Mouse (Mus musculus) ES-CJ7 (cell line): Measurements from ENCODE around the gene Otud7b.

Source experiments
- DNase-seq: peaks from one replicate; pipeline ENCODE4 v3.0.0; 2011; ENCODE audit warnings: low read depth, low spot score

The Otud7b gene

DNA sequence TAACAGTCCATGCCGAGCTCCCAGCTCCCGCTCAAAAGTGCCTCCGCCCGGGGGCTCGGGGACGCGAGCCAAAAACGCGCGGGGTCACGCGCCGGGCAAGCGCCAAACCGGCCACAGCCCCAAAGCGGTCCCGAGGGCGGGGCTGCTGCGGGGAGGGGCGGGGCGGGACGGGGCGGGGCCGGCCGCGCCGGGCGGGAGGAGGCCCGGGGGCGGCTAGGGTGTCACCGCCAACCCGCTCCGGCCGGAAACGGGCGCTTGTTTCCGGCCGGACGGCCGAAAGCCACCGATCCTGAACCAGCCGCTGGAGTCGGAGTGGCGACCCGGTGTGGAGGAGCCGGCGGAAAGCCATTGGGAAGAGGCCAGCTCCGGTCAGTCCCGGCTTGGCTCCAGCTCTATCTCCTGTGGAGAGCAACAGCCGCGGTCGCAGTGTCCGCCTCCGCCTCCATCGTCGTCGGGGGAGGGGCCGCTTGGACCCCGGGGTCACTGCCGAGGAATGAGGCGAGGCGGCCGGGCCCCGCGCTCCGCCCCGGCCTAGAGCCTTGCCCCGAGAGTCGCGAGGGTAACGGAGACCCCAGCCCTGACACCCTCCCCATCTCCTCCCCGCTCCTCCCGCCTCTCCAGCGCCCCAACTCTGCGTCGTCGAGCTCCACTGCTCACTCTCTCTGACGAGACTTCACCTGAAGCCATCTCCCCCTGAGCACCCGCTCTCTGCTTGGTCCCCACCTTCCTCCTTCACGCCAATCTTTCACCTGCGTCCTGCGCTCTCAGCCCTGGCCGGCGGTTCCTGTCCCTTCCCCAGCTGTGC lies at the start of gene Otud7b:
Otud7b (plus strand) TSS at position 267 of the 805 bp plus-strand sequence.
- DNase-seq, result peak; percentile 68

DNA sequence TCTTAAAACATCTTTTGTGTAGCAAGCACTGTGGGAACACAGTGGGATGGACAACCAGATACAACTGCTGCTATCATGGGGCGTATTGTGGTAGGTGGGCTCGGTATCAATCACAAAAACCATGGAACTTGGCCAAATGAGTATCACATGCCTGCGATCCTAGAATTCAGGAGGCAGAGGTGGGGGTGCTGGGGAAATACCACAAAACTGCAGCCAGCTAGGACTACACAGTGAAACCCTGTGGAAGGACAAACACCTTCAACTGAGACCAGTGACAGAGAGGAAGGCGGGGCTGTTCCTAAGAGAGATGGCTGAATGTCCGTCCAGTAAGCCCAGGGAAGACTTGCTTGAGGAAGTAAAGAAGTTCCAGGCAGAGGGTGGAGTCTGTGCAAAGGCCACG lies 49.0 kb upstream of the Otud7b start:
- no peak for DNase-seq

DNA sequence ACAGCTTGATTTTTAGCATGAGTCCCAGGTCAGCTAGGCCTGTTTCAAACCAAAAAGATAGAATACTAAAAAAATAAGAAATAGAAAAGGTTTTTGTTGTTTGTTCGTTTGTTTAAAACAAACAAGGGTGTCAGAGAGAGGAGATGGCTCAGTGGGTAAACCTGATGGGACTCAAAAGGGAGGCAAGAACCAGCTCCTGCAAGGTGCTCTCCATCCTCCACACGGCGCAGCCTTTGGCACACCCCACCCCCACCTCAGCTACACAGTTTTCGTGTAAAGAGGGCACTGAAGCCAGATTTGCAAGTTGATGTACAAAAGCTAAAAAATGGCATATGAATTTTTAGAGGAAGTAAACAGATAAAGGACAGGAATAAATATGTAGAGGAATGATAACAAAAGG lies 48.3 kb upstream of the Otud7b start:
- DNase-seq, result no peak

DNA sequence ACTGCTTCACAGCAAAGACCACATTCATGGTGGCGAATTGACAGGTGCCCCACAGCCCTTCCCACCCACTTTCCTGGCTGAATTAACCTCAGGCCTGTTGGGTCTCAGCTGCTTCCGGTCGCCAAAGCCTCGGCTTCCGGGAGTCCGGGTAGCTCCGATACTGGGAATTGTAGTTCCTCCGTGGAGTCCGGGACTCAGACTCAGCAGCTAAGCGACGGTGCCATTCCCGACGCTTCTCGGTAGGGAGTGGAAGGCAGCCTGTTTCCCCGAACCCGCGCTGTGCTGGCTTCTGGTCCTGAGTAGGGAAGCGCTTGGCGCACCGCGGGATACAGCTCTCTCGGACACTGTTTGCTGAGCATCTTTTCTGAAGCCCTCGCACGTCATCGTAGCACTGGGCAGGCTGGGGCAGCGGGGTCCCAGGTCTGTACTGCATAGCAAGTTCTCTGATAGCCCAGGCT lies 46.6 kb upstream of the Otud7b start:
- DNase-seq, result peak; percentile 94

DNA sequence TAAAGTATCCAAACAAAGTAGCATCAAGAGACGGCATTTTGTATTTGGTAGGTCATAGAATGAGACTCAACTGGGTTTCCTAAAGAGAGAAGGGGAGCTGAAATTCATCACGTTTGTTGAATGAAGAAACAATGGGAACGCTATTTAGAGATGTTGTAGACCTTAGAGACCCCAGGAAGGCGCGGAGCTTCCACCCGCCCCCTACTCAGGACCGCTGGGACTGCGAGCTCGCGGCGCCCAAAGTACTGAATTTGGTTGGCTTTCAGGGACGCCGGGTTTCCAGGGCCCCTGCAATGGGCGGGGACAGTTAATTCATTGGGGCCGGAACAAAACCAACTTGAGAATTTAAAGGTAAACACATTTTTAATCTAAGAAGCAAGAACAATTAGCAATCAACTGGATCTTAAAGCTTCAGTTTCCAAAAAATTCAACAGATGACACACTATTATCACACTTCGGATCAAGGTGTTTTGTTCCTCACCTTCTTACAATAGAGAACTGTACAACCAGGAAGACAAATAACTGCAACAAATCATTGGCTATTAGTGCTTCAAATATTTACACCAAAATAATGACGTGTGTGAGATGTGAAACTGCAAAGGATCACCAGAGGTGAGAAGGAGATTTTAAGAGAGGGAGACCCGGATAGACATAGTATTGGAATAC lies 46.0 kb upstream of the Otud7b start, which contains the start of gene Vps45:
Vps45 (minus strand) TSS at position 236 of the 666 bp plus-strand sequence.
- peak; percentile 63 for DNase-seq

DNA sequence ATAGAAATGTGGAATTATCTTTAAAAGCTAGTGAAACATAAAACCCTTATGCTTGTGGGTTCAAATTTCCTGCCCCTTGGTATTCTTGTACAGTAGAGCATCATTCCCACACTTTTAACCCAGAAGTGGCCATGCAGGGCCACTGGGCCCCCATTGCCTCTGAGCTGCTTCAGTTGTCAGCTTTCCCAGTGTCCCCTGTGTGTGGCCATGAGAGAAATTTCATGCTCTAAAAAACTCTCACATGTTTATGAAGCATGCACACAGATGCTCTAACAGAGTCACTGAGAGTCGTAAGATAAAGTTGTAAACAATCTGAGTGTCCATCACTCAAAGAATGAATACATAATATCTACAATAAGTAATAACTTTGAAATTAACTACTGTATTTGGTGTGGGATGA lies 44.2 kb upstream of the Otud7b start:
- no peak for DNase-seq

DNA sequence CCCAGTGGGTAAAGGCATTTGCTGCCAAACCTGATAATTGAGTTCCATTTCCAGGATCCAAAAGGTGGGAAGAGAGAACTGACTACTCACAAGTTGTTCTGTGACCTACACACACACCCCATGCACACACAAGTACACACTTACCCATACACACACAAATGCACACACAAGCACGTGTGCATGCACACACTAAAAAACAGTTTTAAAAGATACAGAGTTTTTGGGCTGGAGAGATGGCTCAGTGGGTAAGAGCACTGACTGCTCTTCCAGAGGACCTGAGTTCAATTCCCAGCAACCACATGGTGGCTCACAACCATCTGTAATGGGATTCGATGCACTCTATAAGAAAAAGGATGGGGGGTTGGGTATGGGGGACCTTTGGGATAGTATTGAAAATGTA lies 41.0 kb upstream of the Otud7b start:
- no peak for DNase-seq

DNA sequence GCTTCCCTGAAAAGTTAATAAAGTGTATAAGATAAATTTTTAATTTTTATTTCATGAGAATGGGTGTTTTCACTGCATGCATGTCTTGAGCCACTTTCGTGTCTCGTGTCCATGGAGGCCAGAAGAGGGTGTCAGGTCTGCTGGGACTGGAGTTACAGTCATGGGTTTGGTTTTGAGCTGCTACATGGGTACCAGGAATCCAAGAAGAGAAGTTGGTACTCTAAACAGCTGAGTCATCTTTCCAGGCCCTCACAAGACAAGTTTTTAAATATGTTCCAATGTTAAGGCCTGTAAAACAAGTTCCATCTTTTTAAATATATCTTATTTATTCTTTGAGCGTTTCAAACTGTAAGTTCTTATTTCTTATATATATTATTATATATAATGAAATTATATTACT lies 40.1 kb upstream of the Otud7b start:
- no peak for DNase-seq

DNA sequence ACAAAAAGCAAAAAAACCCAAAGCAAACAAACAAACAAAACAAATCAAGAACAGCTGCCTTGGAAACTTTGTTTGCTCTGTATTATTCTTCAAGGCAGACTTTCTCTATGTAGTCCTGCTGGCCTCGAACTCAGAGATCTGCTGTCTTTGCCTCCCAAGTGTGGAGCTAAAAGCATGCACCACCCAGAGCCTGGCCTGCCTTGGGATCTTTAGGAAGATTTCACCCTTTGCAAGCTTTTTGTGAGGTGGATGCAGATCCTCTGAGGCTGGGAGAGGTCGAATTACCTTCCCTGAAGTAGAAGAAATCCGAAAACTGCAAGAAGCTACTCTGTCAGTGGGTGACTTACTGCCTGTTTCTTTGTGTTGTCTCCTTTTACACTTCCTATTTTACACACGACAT lies 39.2 kb upstream of the Otud7b start:
- peak; percentile 45 for DNase-seq

DNA sequence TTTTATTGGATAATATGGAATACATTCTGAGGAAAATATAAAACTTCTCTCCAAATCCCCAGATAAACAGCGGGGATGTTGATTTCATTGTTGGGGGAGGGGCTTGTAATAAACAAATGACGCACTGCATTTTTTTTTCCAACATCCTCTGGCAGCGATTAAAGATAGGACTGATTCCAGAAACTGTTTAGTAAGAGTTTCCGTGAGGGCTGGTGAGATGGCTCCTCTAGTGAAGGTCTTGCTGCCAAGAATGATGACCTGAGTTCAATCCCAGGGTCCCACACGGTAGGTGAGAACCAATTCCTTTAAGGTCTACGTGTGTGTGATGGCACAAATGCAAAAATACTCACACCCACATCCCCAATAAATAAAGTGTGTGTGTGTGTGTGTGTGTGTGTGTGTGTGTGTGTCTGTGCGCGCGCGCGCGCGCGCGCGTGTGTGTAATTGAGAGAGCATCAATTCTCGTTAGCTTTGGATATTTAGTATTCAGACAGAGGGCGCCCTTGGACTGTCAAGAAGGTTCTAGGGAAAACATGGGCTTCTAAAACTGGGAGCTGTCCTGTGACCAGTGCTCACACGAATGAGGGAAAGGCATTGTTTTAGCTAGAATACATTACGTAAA lies 38.5 kb upstream of the Otud7b start:
- peak; percentile 85 for DNase-seq

DNA sequence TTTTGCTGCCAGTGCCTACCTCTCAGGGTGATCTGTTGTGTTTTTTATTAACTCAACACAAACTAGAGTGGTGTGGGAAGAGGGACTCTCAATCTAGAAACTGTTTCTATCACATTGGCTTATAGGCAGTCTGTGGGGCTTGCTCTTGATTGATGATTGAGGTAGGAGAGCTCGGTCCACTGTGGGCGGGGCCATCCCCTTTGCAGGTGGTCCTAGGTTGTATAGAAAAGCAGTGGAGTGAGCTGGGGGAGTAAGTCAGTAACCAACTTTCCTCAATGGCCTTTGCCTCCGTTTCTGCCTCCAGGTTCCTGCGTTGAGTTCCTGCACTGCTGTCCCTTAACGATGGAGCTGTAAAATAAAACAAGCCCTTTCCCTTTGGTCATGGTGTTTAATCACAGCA lies 37.6 kb upstream of the Otud7b start:
- no peak for DNase-seq

DNA sequence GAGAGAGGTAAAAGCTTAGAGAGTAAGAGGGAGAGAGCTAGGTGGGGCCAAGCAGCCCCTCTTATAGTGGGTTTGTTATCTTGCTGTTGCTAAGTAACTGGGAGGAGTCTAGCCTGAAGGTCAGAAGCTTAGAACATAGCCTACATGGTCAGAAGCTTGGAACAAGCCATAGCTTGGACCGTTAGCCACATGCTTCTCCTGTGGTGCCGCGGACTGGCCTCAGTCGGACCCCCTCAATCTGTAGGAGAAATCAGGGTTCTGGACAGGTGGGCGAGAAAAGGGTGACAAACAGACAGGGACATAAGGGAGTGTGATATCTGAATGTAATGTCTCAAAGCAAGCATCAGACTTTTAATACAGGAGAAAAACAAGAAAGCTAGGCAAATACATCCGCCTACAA lies 35.3 kb upstream of the Otud7b start:
- DNase-seq, result no peak

DNA sequence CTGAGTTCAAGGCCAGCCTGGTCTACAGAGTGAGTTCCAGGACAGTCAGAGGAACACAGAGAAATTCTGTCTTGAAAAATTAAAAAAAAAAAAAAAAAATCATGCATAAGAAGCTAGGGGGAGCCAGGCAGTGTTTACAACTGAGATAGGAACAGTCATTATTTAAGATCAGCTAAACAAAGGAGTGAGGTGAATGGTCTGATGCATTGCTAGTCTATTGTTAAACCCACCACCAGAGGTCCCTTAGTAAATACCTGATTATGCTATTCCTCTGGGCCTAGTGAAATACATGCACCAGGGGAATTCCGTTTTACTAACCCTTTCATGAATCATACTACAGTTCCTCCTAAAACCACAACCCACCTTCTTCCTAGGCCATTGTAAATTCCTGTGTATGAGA lies 34.8 kb upstream of the Otud7b start:
- no peak for DNase-seq

DNA sequence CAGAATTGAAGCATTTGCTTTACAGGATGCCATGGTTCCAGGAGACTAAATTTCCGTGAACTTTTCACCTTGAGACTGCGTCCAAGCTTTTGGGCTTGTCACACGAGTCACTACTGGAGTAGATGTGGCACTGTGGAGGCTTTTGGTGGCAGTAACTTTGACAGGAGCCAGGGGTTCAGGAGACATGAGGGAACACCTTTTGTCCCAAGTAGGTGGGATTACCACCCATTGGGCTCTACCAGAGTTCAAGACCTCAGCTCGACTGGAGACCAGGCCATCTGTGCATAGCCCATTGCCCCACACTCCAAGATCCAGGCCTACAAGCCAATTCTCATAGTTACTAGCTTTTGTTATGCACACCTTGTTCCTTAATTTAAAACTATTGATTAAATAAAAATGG lies 34.1 kb upstream of the Otud7b start:
- no peak for DNase-seq

DNA sequence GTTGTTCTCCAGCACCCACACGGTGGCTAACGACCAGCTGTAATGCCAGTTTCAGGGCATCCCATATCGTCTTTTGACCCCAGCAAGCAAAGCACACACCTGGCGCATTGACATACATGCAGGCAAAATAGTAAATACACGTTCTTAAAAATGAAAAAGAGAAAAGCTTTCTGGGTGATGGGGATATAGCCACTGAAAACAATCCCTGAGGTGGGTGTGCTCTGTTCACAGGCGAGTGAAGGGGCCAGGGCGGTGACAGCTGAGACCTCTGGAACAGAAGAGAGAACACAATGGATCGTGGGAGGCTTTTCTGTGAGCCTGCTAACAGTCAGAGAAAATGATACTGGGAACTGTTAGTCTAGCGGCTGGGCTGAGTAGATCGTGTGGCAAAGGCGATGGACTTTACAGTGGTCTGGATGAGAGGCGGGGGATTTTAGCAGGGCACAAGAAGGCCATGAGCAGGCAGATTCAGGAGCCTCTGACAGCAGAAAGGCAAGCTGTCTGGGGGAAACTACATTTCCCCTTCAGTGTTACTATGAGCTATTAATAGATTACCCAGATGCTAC lies 31.3 kb upstream of the Otud7b start:
- no peak for DNase-seq

DNA sequence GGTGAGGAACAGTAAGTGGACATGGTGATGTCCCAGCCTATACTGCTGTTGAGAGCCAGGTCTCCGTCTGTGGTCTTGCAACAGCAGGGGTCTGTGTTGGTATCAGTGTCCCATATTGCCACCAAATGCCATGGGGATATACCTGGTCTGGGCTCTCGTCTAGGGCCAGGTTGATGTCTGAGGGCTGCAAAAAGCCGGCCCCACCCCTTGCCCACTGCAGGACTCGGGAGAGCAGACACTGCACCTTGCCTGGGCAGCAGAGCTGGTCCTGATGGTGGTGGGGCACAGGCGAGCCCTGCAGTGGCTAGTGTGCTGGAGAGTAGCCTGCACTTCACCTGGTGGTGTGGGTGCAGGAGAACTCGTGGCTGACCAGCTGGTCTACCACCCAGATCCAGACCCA lies 26.3 kb upstream of the Otud7b start:
- no peak for DNase-seq

DNA sequence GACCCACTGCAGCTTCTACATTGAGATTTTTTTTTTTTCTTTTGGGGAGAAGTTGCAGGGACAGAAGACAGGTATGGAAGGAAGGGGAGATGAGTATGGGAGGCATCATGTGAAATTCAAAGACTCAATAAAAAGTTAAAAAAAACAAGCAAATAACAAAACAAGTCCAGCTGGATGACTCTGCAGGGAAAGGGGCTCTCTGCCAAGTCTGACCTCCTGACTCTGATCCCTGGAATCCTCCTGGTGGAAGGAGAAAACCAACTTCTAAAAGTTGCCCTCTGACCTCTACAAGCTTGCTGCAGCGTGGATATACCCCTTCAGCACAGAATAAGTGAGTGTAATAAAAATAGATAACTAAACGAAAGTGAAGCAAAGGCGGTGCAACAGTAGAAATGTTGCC lies 25.6 kb upstream of the Otud7b start:
- DNase-seq, result no peak

DNA sequence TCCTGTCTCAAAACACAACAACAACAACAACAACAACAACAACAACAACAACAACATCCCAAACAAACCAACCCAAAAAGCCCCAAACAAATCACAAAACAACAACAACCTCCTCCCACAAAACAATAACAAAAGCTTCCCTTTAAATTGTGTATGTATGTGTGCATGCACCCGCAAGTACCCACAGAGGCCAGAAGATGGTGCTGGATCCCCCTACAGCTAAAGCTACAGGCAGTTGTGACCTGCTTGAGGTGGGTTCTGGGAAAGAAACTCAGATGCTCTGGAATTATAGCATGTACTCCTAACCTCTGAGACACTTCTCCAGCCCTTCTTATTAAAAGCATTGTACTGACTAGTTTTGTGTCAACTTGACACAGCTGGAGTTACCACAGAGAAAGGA lies 23.3 kb upstream of the Otud7b start:
- peak; percentile 76 for DNase-seq

DNA sequence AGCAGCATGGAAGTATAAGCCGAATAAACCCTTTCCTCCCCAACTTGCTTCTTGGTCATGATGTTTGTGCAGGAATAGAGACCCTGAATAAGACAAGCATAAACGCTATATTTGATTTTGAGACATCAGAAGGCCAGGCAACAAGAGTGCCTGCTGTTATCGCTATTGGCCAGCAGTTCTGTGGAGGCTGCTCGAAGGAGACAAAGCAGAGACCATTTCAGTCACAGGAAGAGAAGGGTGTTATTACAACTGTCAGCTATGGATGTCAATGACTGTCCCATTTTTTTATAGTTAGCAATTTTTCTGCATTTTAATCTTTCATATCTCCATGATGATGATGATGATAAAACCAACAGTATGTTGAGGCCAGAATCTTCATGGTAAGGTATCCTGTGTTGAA lies 22.7 kb upstream of the Otud7b start:
- no peak for DNase-seq

DNA sequence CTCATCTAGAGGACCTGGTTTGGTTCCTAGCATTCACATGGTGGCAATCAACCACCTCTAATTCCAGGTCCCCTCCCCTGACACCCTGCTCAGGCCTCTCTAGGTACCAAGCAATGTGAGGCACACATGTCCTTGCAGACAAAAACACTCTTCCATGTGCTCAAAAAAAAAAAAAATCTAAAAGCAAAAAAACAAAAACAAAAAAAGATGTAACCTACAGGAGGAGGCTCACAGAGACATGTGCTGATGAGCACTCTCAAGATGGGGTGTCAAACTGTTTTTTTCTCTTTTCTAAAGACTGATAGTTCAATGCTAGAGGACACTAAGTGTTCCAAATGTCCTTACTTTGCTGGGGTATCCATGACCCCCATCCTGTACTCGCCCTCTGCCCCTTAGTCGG lies 22.2 kb upstream of the Otud7b start:
- no peak for DNase-seq

DNA sequence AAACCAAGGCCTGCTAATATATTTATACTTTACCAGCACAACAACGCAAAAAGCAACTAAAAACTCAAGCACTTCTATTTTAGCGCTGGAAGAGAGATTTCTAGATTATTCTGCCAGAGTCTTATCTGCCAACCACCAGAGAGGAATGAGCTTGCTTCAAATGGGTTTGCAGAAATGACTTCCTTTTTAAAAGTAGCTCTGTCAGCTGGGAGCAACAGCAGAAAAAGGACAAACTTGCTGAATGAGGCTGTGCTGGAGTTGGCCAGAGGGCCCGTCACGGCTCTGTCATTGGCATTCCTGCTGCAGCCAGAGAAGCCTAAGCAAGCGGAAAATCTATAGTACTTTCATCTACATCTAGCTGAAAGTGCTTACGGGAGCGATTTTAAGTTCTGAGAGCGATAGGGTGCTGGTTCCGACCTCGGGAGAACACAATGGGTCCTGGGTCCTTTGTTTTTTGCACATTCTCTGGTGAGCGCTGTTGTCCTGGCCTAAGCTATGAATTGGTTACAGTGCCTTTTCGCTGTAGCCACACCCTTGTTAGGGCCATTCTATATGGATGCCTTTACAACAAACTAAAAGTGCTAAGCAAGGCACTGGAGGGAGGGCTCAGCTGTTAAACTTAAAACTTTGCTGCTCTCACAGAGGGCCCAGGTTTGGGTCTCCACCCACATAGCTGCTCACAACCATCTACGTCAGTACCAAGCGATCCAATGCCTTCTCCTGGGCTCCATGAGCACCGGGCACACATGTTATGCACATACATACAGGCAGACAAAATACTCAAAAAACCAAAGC lies 21.4 kb upstream of the Otud7b start:
- no peak for DNase-seq
